Mouse (Mus musculus) hindbrain, embryonic 12.5 days (tissue): Measurements from ENCODE around the gene Nipal1. TPM values are rescaled to one million over a fixed set of nuclear protein-coding genes. Genes with fewer than 3 reads are reported as not detected.

ENCODE experiments used
- ATAC-seq: fragments of 200-750 bp; cut with Nextera tagmentation; 2 replicates; pipeline ENCODE4 v1.8.0; 2017; ENCODE audit warnings: moderate TSS enrichment; ENCODE audit not compliant: low FRiP score
- H3K27ac ChIP-seq: fragments of 300-500 bp; sonication (generic); 2 replicates; pipeline ENCODE4 v1.5.1; 2016; ENCODE audit warnings: mild to moderate bottlenecking
- H3K27me3 ChIP-seq: fragments of 300-500 bp; sonication (generic); 2 replicates; pipeline ENCODE4 v1.6.1; 2016; ENCODE audit warnings: mild to moderate bottlenecking
- H3K36me3 ChIP-seq: fragments of 300-500 bp; sonication (generic); 2 replicates; pipeline ENCODE4 v1.6.1; 2016; ENCODE audit warnings: mild to moderate bottlenecking
- H3K4me1 ChIP-seq: fragments of 300-500 bp; sonication (generic); 2 replicates; pipeline ENCODE4 v1.6.1; 2016
- H3K4me2 ChIP-seq: fragments of 300-500 bp; sonication (generic); replicated peaks from 2 replicates; pipeline ENCODE4 v1.6.1; 2016; ENCODE audit warnings: mild to moderate bottlenecking
- H3K4me3 ChIP-seq: fragments of 300-500 bp; sonication (generic); 2 replicates; pipeline ENCODE4 v1.5.1; 2016; ENCODE audit warnings: mild to moderate bottlenecking
- H3K9ac ChIP-seq: fragments of 300-500 bp; sonication (generic); 2 replicates; pipeline ENCODE4 v1.6.1; 2016; ENCODE audit warnings: mild to moderate bottlenecking, moderate library complexity
- H3K9me3 ChIP-seq: fragments of 300-500 bp; sonication (generic); replicated peaks from 2 replicates; pipeline ENCODE4 v1.6.1; 2016; ENCODE audit warnings: mild to moderate bottlenecking
- WGBS: fragments of 180-500 bp; shearing (Covaris S2); methylation state at CpG from one replicate; pipeline ENCODE4 v1.1.7; 2016; 5-methylcytosine and 5-hydroxymethylcytosine counted together
- polyA plus RNA-seq: library from polyadenylated mRNA; unstranded; fragments of >200 nt; fragmentation: Nextera tagmentation; extraction: Ambion mirVana; gene quantifications from 2 replicates; pipeline ENCODE4 v1.2.1, GENCODE M21; 2016

Nipal1 gene
- polyA plus RNA-seq = 0.62 and 1.5 TPM in 2 replicates

- WGBS = 0% methylated on average over 25 of the region's 25 CpGs
- peaks cover 8% of the 10 kb centered on the region for H3K4me1 ChIP-seq
- 0 out of 2 replicates have a peak within 1 kb of the TSS, but pooled peaks have one; percentile 27 for H3K9ac ChIP-seq
- no peaks in the 10 kb centered on the region for H3K9me3 ChIP-seq
- H3K4me2 ChIP-seq = peak within 1 kb of the TSS; percentile 95
- peak; percentile 95 for ATAC-seq
- peaks cover 39% of the 10 kb centered on the region for H3K27me3 ChIP-seq
- H3K4me3 ChIP-seq = peak within 1 kb of the TSS; percentile 47
- no peak within 1 kb of the TSS for H3K27ac ChIP-seq
- H3K36me3 ChIP-seq = no peaks in the 10 kb centered on the region
These were observed at the start of gene Nipal1 for GRCm38 (mm10) chr5:72647418-72647907. Gene Nipal1, plus strand, starts transcription at chr5:72647795.

- WGBS = 11% methylated on average over 5 of the region's 5 CpGs
- Histone ChIP-seq H3K27me3 (no peaks in the 10 kb centered on the region), H3K4me3 (no peak overlapping the region), H3K9ac (no peak overlapping the region), H3K36me3 (no peaks in the 10 kb centered on the region), H3K4me2 (no peak overlapping the region), H3K9me3 (no peaks in the 10 kb centered on the region), H3K4me1 (no peaks in the 10 kb centered on the region), H3K27ac (no peak overlapping the region)
- no peak for ATAC-seq
These were observed 46.6 kb upstream of the Nipal1 start for GRCm38 (mm10) chr5:72601006-72601405.

GRCm38 (mm10) chr5:72603138-72603537 is 44.5 kb upstream of the Nipal1 start:
- Histone ChIP-seq H3K27ac (no peak overlapping the region), H3K4me2 (no peak overlapping the region), H3K36me3 (no peaks in the 10 kb centered on the region), H3K27me3 (no peaks in the 10 kb centered on the region), H3K4me1 (no peaks in the 10 kb centered on the region), H3K4me3 (no peak overlapping the region), H3K9ac (no peak overlapping the region), H3K9me3 (no peaks in the 10 kb centered on the region)
- ATAC-seq = no peak
- WGBS = 95% methylated on average over 4 of the region's 4 CpGs

GRCm38 (mm10) chr5:72617413-72617812 is 30.2 kb upstream of the Nipal1 start:
- Histone ChIP-seq H3K27ac (no peak overlapping the region), H3K4me3 (no peak overlapping the region), H3K9ac (no peak overlapping the region), H3K9me3 (no peaks in the 10 kb centered on the region), H3K27me3 (no peaks in the 10 kb centered on the region), H3K4me1 (no peaks in the 10 kb centered on the region), H3K36me3 (no peaks in the 10 kb centered on the region), H3K4me2 (no peak overlapping the region)
- ATAC-seq = no peak
- 89% methylated on average over 4 of the region's 4 CpGs for WGBS

- no peak overlapping the region for H3K4me2 ChIP-seq
- H3K27me3 ChIP-seq = no peaks in the 10 kb centered on the region
- H3K4me3 ChIP-seq = no peak overlapping the region
- H3K27ac ChIP-seq = no peak overlapping the region
- no peak for ATAC-seq
- H3K4me1 ChIP-seq = no peaks in the 10 kb centered on the region
- 93% methylated on average over 1 of the region's 1 CpGs for WGBS
- no peaks in the 10 kb centered on the region for H3K9me3 ChIP-seq
- H3K36me3 ChIP-seq = no peaks in the 10 kb centered on the region
- no peak overlapping the region for H3K9ac ChIP-seq
These were observed 26.6 kb upstream of the Nipal1 start for GRCm38 (mm10) chr5:72621022-72621421.

GRCm38 (mm10) chr5:72630026-72630425 is 17.6 kb upstream of the Nipal1 start:
- WGBS = 89% methylated on average over 6 of the region's 6 CpGs
- Histone ChIP-seq H3K27me3 (no peaks in the 10 kb centered on the region), H3K4me3 (no peak overlapping the region), H3K36me3 (no peaks in the 10 kb centered on the region), H3K4me1 (no peaks in the 10 kb centered on the region), H3K27ac (no peak overlapping the region), H3K9ac (no peak overlapping the region), H3K9me3 (no peaks in the 10 kb centered on the region), H3K4me2 (no peak overlapping the region)
- ATAC-seq = no peak

GRCm38 (mm10) chr5:72634791-72635271 is 12.8 kb upstream of the Nipal1 start:
- no peaks in the 10 kb centered on the region for H3K27me3 ChIP-seq
- no peak overlapping the region for H3K9ac ChIP-seq
- WGBS = 86% methylated on average over 9 of the region's 9 CpGs
- H3K4me2 ChIP-seq = no peak overlapping the region
- H3K36me3 ChIP-seq = no peaks in the 10 kb centered on the region
- no peaks in the 10 kb centered on the region for H3K4me1 ChIP-seq
- no peak for ATAC-seq
- no peak overlapping the region for H3K27ac ChIP-seq
- no peaks in the 10 kb centered on the region for H3K9me3 ChIP-seq
- H3K4me3 ChIP-seq = no peak overlapping the region

- Histone ChIP-seq H3K36me3 (no peaks in the 10 kb centered on the region), H3K4me2 (no peak overlapping the region), H3K9me3 (no peaks in the 10 kb centered on the region), H3K27ac (no peak overlapping the region), H3K4me3 (no peak overlapping the region), H3K4me1 (no peaks in the 10 kb centered on the region), H3K9ac (no peak overlapping the region), H3K27me3 (no peaks in the 10 kb centered on the region)
- no peak for ATAC-seq
- 61% methylated on average over 3 of the region's 3 CpGs for WGBS
These were observed 11.5 kb upstream of the Nipal1 start for GRCm38 (mm10) chr5:72636122-72636521.

- 90% methylated on average over 3 of the region's 3 CpGs for WGBS
- ATAC-seq = no peak
These were observed 11.0 kb upstream of the Nipal1 start for GRCm38 (mm10) chr5:72636576-72636975.

GRCm38 (mm10) chr5:72640072-72640471 is 7.5 kb upstream of the Nipal1 start:
- no peaks in the 10 kb centered on the region for H3K36me3 ChIP-seq
- H3K4me2 ChIP-seq = no peak overlapping the region
- H3K4me3 ChIP-seq = no peak overlapping the region
- H3K9ac ChIP-seq = no peak overlapping the region
- no peaks in the 10 kb centered on the region for H3K4me1 ChIP-seq
- 94% methylated on average over 1 of the region's 1 CpGs for WGBS
- no peak overlapping the region for H3K27ac ChIP-seq
- ATAC-seq = no peak
- no peaks in the 10 kb centered on the region for H3K9me3 ChIP-seq
- H3K27me3 ChIP-seq = peaks cover 6% of the 10 kb centered on the region

More at GRCm38 (mm10) chr5:72636576-72636975, 11.0 kb upstream of the Nipal1 start:
- Histone ChIP-seq H3K9me3 (no peaks in the 10 kb centered on the region), H3K27me3 (no peaks in the 10 kb centered on the region), H3K4me3 (no peak overlapping the region), H3K4me1 (no peaks in the 10 kb centered on the region), H3K27ac (no peak overlapping the region), H3K9ac (no peak overlapping the region), H3K36me3 (no peaks in the 10 kb centered on the region), H3K4me2 (no peak overlapping the region)

- Histone ChIP-seq H3K36me3 (no peaks in the 10 kb centered on the region), H3K27ac (no peak overlapping the region), H3K4me1 (peaks cover 8% of the 10 kb centered on the region), H3K4me3 (no peak overlapping the region), H3K4me2 (no peak overlapping the region), H3K27me3 (peaks cover 31% of the 10 kb centered on the region), H3K9me3 (no peaks in the 10 kb centered on the region), H3K9ac (no peak overlapping the region)
- WGBS = 82% methylated on average over 7 of the region's 7 CpGs
- ATAC-seq = no peak
These were observed 3.9 kb upstream of the Nipal1 start for GRCm38 (mm10) chr5:72643655-72644054.

- Histone ChIP-seq H3K27ac (no peak within 1 kb of the TSS), H3K36me3 (no peaks in the 10 kb centered on the region), H3K9ac (no peak within 1 kb of the TSS), H3K4me3 (no peak within 1 kb of the TSS), H3K4me2 (no peak within 1 kb of the TSS), H3K27me3 (peaks cover 36% of the 10 kb centered on the region), H3K4me1 (peaks cover 8% of the 10 kb centered on the region), H3K9me3 (no peaks in the 10 kb centered on the region)
- 100% methylated on average over 1 of the region's 1 CpGs for WGBS
- ATAC-seq = no peak
These were observed 3.4 kb upstream of the Nipal1 start, which contains the start of gene Cnga1 for GRCm38 (mm10) chr5:72644175-72644574. Gene Cnga1, minus strand, starts transcription at chr5:72644275.

- Histone ChIP-seq H3K4me3 (no peak overlapping the region), H3K27ac (no peak overlapping the region), H3K36me3 (no peaks in the 10 kb centered on the region), H3K4me1 (peaks cover 8% of the 10 kb centered on the region), H3K27me3 (peaks cover 39% of the 10 kb centered on the region), H3K9me3 (no peaks in the 10 kb centered on the region), H3K4me2 (no peak overlapping the region), H3K9ac (no peak overlapping the region)
- WGBS = 40% methylated on average over 10 of the region's 10 CpGs
- ATAC-seq = no peak
These were observed 1.5 kb upstream of the Nipal1 start for GRCm38 (mm10) chr5:72646131-72646530.
